Mouse (Mus musculus): Measurements from ENCODE around the gene Clec16a. TPM values are rescaled to one million over a fixed set of nuclear protein-coding genes. Genes with fewer than 3 reads are reported as not detected.

Gene Clec16a
- total RNA-seq, 2 experiments from 2014 or later = 24.5 to 25.8 TPM

- peak; percentile 77 for DNase-seq
These were observed 10.6 kb upstream of the Clec16a start for GRCm38 (mm10) chr16:10534567-10534966.

DNA sequence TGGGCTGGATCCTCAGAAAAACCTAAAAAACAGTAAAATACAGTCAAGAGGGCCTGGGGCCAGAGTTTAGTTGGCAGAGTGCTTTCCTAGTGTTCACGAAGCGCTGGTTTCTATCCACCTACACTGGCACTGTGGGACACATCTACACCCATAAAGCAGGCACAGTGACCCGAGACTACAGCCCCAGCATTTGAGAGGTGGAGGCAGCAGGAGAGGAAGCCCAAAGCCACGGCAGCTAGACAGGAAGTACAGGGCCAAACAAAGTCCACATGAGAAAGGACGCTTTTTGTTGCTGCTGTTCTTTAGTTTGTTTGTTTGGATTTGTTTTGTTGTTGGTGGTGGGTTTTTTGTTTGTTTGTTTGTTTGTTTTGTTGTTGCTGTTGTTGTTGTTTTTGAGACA is 8.8 kb upstream of the Clec16a start:
- no peak for DNase-seq

- no peak for DNase-seq
These were observed 8.2 kb upstream of the Clec16a start for GRCm38 (mm10) chr16:10536961-10537360.

DNA sequence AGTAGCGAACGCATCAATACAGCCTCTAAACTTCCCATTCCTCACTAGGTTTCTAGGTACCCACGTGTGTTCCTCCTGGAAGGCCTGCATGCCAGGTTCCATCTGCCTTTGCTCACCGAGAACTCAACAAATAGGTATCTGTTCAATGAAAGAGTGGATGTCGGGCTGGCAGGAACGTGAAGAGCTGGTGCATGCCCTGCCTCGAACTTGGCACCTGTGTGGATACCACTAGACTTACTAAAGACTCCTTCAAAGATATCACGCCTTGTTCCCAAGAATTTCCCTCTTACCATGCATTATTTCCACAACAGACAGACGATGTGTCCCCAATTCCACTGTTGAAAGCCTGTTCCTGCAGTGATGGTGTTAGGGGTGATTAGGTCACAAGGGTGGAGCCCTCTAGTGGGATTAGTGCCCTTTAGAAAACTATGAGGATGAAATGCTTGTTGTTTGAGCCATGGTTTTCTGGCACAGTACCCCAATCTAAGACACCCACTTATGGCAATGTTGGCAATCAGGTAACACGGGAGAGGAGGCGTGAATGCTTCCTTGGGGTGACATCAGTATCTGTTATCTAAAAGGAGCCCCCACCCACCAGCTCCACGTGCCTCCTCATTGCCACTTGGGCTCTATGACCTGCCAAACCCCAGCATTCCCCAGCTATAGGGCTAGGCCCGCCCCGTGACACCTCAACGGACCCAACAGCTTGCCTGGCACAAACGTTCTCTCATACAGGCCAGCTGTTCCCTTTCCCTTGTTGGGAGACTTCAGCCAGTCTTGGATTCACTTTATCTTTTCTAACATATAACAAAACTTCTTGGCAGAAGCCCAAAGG is 4.2 kb upstream of the Clec16a start:
- DNase-seq = no peak

DNA sequence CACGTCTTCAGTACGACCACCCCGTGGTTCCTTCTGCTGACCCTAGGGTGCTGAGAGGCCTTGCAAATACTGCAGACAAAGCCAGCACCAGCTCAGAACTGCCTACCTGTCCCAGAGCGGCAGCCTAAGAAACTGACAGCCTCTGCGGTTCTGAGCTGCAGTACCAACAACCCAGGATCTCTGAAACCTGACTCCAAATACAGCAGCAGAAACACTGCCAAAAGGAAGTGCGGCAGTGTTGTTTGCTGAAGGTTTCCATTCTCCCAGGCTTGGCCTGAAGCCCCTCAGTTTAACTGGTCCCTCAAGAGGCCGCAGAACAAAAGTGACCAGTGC is 3.6 kb upstream of the Clec16a start:
- no peak for DNase-seq

GRCm38 (mm10) chr16:10542266-10542665 is 2.9 kb upstream of the Clec16a start:
- DNase-seq = peak; percentile 21

- DNase-seq = peak; percentile 89
These were observed 2.3 kb upstream of the Clec16a start, which contains the start of gene Dexi for GRCm38 (mm10) chr16:10542698-10543365. TSS of gene Dexi (minus strand) at chr16:10543054.

DNA sequence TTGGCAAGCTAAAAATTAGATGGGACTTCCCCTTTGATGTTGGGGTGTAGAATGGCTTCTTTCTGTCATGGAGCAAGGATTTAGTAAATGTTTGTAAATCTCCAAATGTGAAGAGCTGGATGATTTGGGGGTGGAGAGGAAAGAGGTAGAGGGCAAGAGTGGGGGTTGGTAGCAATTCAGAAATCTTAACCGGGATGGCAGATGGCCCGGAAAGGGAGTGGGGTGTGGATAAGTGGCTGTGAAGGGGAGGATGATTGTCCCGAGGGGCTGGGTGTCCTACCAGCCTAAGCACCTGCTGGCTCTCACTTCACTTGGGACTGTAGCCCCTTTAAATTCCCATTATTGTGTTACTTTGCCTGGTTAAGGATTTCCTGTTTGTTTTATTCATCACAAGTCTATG is 1.7 kb downstream of the Clec16a start:
- DNase-seq = no peak

DNA sequence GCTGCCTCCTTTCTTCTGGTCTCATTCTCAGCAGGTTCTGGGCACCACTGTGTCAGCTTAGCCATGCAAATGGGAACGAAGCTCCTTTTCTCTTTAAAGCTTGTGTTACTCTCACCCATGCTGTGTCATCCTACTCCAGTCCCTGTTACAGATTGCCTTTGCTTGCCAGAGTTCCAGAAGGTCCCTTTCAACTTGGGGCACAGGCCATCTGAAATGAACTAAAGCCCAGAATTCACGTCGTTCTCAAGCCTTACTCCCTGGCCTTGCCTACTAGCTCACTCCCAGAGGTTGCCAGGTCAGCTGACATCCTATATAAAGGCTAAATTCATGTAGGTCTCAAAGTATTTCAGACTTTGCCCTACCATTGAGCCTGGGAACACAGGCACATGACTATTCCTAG is 3.8 kb downstream of the Clec16a start:
- DNase-seq = no peak

DNA sequence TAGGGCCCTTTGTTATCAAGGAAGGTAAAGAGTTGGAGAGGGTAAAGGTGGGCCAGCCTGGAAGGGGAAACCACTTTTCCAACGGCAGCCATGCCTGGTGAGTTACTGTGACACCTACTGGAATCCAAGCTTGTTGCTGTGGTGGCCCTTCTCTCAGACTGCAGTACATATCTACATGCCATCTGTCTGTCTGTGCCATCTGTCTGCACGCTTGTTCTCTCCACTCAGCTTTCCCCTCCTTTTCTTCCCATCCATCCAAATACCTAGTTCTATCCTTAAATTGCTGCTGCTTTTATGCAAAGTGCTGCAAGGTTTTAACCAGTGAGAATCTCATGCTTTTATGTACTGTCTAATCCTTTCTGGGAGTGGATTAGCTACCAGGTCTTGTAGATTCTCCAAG is 4.5 kb downstream of the Clec16a start:
- DNase-seq = no peak

DNA sequence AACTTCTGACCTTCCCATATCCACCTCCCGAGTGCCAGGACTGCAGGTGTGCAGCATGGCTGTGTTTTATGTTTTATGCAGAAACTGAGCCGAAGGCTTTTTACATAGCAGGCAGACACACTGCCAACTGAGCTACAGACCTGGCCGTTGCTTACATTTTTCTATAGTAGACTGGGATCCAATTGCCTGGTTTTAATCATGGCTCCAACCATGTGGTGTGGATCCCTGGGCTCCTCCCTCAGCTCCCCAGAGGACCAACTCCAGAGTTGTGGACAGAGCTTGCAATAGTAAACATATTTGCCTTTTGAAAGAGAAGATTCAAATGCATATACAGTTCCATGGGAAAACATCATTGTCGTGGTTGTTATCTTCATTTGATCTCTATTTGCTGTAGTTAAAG is 6.5 kb downstream of the Clec16a start:
- DNase-seq = no peak

GRCm38 (mm10) chr16:10553858-10554257 is 8.7 kb downstream of the Clec16a start:
- no peak for DNase-seq

DNA sequence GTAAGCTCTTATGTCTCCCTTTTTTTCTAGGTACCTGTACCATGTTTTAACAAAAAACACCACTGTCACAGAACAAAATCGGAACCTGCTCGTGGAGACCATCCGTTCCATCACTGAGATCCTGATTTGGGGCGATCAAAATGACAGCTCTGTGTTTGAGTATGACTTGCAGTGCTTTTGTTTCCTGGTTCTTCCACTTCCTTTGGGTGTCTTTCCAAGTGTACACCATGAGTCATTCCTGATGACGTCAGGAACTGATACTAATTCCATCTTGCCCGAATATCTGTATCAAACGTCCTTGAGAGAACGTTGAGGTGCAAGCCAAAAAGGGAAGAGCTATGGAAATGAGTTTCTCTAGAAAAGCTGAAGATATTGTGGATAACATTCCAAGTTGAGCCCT is 14.9 kb downstream of the Clec16a start:
- no peak for DNase-seq

DNA sequence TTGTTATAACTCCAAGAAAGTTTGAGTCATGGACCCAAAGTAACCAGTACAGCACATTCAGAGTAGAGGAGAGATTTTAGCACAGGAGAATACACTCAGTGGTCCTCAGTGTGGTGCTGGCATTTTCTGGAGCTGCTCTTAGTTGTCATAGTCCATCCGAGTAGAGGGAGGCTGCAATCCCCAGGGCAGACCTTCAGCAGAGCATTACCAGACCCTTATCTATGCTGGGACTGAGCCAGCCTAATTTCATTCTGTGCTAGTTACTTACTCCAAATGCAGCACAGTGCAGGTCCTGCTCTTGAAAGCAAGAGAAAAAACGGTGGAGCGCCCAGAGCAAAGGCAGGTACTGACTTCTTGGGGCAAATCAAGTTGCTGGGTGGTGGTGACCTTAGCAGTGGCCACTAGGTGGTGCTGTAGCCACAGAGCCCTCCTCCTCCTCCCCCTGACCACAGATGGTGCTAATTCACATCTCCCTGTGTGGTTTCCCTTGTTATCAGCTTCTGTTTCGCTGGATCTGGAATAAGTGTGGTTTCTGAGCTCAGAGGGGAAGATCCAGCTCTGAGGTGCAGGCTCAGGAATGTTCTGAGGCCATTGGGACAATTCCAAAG is 20.2 kb downstream of the Clec16a start:
- DNase-seq = peak; percentile 70

GRCm38 (mm10) chr16:10567153-10567552 is 22.0 kb downstream of the Clec16a start:
- DNase-seq = no peak

DNA sequence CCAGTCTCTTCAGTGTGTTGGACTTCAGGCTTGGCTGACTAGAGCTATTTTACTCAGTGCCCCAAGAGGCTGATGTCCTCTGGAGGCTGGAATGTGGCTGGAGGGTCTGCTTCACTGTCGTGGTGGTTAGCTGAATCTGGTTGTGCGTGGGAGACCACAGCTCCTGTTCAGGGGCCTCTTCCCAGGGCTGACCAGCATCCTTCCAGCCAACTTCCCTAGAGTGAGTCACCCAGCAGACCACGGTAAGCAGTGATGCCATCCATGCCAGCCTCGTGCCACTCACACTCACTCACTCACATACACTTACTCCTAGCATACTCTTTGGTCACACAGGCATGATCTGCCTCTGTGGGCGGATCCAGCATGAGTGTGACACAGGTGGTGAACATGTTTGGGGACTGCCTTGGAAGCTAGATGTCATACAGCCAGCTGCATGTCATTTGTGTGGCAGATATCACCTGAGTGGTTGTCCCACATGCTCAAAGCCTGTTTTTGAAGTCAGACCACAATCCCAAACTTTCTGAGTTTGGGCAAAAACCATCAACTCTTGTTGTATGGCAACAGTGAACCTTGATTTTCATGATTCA is 24.8 kb downstream of the Clec16a start:
- DNase-seq = no peak

DNA sequence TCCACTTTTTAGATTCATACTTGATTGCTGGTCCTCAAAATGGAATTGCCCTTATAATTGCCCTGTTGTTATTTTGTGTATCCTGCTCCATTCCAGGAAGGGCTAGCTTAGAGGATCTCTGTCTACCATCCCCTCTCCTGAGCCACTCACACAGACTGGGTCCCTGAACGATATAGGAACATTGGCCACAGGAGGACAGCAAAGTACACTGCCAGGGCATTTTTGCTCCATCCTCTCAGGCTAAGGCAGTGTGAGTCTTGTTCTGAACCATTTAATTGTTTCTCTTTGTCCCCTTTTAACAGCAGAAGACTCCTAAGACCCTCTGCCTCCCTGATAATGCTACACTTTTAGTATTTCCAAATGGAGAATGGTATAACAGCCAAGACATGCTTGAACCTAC is 25.6 kb downstream of the Clec16a start:
- peak; percentile 67 for DNase-seq

- DNase-seq = no peak
These were observed 26.7 kb downstream of the Clec16a start for GRCm38 (mm10) chr16:10571820-10572219.

DNA sequence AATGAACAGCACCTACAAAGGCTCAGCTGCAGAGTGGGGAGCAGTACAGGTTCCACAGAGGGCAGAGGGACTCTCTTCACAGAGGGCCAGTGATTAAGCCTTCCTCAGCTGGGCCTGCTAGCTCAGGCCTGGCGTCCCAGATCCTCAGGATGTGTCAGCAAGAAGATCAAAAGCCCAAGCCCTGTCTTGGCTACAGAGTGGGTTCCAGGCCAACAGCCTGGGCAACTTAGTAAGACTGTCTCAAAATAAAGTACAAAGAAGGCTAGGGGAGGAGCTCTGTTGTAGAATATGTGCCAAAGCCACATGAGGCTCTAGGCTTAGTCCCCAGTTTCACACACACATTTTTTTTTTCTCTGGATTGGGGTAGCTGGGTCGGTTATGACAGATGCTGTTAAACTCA is 29.8 kb downstream of the Clec16a start:
- DNase-seq = no peak

DNA sequence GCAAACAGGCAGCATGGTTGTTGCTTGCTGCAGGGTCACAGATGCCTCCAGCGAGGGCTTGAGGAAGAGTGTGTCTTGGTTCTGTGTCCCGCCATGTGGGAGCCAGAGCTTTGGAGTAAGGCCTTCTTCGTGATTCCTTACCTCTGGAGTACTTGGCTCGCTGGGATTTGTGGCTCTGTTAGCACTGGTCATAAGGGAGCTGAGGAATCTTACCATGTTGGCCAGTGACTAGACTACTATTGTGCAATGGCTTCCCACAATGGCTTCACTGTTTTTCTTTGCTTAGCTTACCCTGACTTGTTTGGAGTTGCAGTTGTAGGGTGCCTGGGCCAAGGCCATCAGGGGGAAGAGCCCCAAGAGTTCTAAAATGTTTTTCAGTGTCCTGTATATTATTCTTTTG is 30.8 kb downstream of the Clec16a start:
- no peak for DNase-seq

DNA sequence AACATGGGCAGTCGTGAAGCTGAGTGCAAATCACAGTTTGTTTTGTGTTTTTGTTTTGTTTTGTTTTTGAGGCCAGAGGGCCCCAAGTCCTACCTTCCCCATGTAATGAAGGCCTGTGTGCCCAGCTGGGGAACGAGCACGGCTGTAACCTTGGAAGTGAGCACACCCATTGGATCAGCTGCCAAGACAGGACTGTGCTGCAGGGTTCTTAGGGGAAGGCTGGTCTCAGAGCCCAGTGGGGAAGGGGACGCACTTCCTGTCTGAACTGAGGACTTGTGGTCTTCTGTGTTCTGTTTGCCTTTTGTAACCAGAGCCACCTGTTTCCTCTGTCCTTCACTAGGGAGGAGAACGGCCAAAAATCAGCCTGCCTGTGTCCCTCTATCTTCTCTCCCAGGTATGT is 32.4 kb downstream of the Clec16a start:
- no peak for DNase-seq

DNA sequence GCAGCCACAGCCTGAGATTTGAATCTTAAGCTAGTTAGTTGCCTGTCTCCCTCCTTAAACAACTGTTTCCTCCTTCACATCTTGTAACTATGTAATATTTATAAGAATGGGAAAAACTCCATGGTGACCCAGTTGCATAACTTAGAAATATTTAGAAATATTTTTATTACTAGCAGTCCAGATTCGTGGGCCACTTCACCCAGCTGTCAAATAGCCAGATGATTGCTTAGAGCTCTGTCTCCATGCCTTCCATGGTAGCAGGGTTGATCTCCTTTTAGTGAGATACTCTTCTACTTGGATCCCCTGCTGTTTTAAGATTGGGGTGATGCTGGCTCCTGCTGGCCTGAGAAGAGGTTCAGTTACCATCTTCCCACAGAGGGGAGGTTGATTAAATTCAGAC is 33.2 kb downstream of the Clec16a start:
- no peak for DNase-seq

- no peak for DNase-seq
These were observed 36.2 kb downstream of the Clec16a start for GRCm38 (mm10) chr16:10581234-10581898.

Data from gastrocnemius, postnatal 10 days (tissue).